Mouse (Mus musculus) MEL (cell line): Measurements from ENCODE around the gene Rhot1. TPM values are rescaled to one million over a fixed set of nuclear protein-coding genes. Genes with fewer than 3 reads are reported as not detected.

Experiments used
- DNase-seq: peaks from one replicate; pipeline ENCODE4 v3.0.0; 2011; ENCODE audit warnings: low read depth, low spot score
- H3K27ac ChIP-seq: 2 replicates; pipeline ENCODE4 v1.5.1; 2012; ENCODE audit warnings: low read depth, mild to moderate bottlenecking, control low read depth, low read length, moderate library complexity; ENCODE audit not compliant: control insufficient read depth
- H3K27me3 ChIP-seq, 2 experiments: fragments of 150-350 bp in 1 of 2; sonication (generic) in 1 of 2; 2 replicates each; pipeline ENCODE4 v1.6.1; 2012; ENCODE audit warnings: low read length in 2 of 2, mild to moderate bottlenecking in 2 of 2, improper control_type of control experiment in 1 of 2, moderate library complexity in 1 of 2; ENCODE audit not compliant: insufficient read depth in 2 of 2, control insufficient read depth in 1 of 2
- H3K36me3 ChIP-seq, 2 experiments: 2 replicates each; pipeline ENCODE4 v1.6.1; 2012 to 2014; ENCODE audit warnings: low read length in 2 of 2, improper control_type of control experiment in 1 of 2, inconsistent platforms in 1 of 2, mild to moderate bottlenecking in 1 of 2; ENCODE audit not compliant: insufficient read depth in 2 of 2, control insufficient read depth in 1 of 2
- H3K4me1 ChIP-seq, 2 experiments: fragments of 150-350 bp in 1 of 2; sonication (generic) in 1 of 2; 2 replicates each; pipeline ENCODE4 v1.6.1; 2012; ENCODE audit warnings: low read length in 2 of 2, improper control_type of control experiment in 1 of 2, mild to moderate bottlenecking in 1 of 2; ENCODE audit not compliant: insufficient read depth in 2 of 2, control insufficient read depth in 1 of 2
- H3K4me3 ChIP-seq, 2 experiments: fragments of 150-350 bp in 1 of 2; sonication (generic) in 1 of 2; 2 replicates each; pipeline ENCODE4 v1.5.1; 2012; ENCODE audit warnings: low read depth in 2 of 2, low read length in 2 of 2, mild to moderate bottlenecking in 2 of 2, moderate library complexity in 2 of 2, control low read depth in 1 of 2, improper control_type of control experiment in 1 of 2; ENCODE audit not compliant: control insufficient read depth in 1 of 2, insufficient read depth in 1 of 2
- H3K79me2 ChIP-seq: 2 replicates; pipeline ENCODE4 v1.6.1; 2012; ENCODE audit warnings: mild to moderate bottlenecking, low read length, moderate library complexity; ENCODE audit not compliant: control insufficient read depth, poor library complexity, insufficient read depth
- H3K9ac ChIP-seq: 2 replicates; pipeline ENCODE4 v1.6.1; 2012; ENCODE audit warnings: low read depth, mild to moderate bottlenecking, control low read depth, low read length, moderate library complexity; ENCODE audit not compliant: control insufficient read depth, poor library complexity, severe bottlenecking
- H3K9me3 ChIP-seq: fragments of 150-350 bp; sonication (generic); replicated peaks from 2 replicates; pipeline ENCODE4 v1.6.1; 2012; ENCODE audit warnings: mild to moderate bottlenecking, low read length, improper control_type of control experiment, moderate library complexity; ENCODE audit not compliant: insufficient read depth
- BHLHE40 ChIP-seq: IDR thresholded peaks from 2 replicates; pipeline ENCODE4 v1.6.1; 2012; ENCODE audit warnings: low read depth, mild to moderate bottlenecking, inconsistent platforms, low read length, improper control_type of control experiment, borderline replicate concordance
- CHD1 ChIP-seq: IDR thresholded peaks from 2 replicates; pipeline ENCODE4 v1.6.1; 2012; ENCODE audit warnings: low read depth, mild to moderate bottlenecking, inconsistent platforms, low read length, improper control_type of control experiment
- CTCF ChIP-seq, 3 experiments: IDR thresholded peaks in 2 of 3; conservative IDR thresholded peaks in 1 of 3; 2 replicates each; pipeline ENCODE4 v1.5.1; 2011 to 2012; ENCODE audit warnings: low read length in 3 of 3, low read depth in 2 of 3, mild to moderate bottlenecking in 2 of 3, improper control_type of control experiment in 1 of 3, inconsistent platforms in 1 of 3, mixed read lengths in 1 of 3, moderate library complexity in 1 of 3; ENCODE audit not compliant: control insufficient read depth in 1 of 3, insufficient read depth in 1 of 3, poor library complexity in 1 of 3, severe bottlenecking in 1 of 3
- E2F4 ChIP-seq: IDR thresholded peaks from 2 replicates; pipeline ENCODE4 v1.6.1; 2011; ENCODE audit warnings: low read depth, low read length, improper control_type of control experiment, borderline replicate concordance
- ELF1 ChIP-seq: IDR thresholded peaks from 2 replicates; pipeline ENCODE4 v1.6.1; 2014; ENCODE audit warnings: low read depth, mild to moderate bottlenecking, inconsistent platforms, low read length, improper control_type of control experiment, moderate library complexity
- GABPA ChIP-seq: IDR thresholded peaks from 2 replicates; pipeline ENCODE4 v1.6.1; 2012; ENCODE audit warnings: low read depth, mild to moderate bottlenecking, inconsistent platforms, low read length, improper control_type of control experiment, moderate library complexity
- HCFC1 ChIP-seq: IDR thresholded peaks from 2 replicates; pipeline ENCODE4 v1.6.1; 2012; ENCODE audit warnings: low read depth, mild to moderate bottlenecking, inconsistent platforms, low read length, improper control_type of control experiment, moderate library complexity
- JUND ChIP-seq: IDR thresholded peaks from 2 replicates; pipeline ENCODE4 v1.6.1; 2011; ENCODE audit warnings: low read depth, mild to moderate bottlenecking, improper control_type of control experiment, low read length
- KAT2A ChIP-seq: conservative IDR thresholded peaks from 2 replicates; pipeline ENCODE4 v1.6.1; 2012; ENCODE audit warnings: low read depth, low read length, improper control_type of control experiment, inconsistent platforms
- MAFK ChIP-seq: IDR thresholded peaks from 2 replicates; pipeline ENCODE4 v1.6.1; 2011; ENCODE audit warnings: low read depth, mild to moderate bottlenecking, low read length, improper control_type of control experiment, borderline replicate concordance
- MAX ChIP-seq: IDR thresholded peaks from 2 replicates; pipeline ENCODE4 v1.6.1; 2011; ENCODE audit warnings: low read length, improper control_type of control experiment
- MAZ ChIP-seq: IDR thresholded peaks from 2 replicates; pipeline ENCODE4 v1.6.1; 2012; ENCODE audit warnings: low read depth, mild to moderate bottlenecking, inconsistent platforms, low read length, improper control_type of control experiment
- MEF2A ChIP-seq: IDR thresholded peaks from 2 replicates; pipeline ENCODE4 v1.6.1; 2014; ENCODE audit warnings: low read depth, mild to moderate bottlenecking, inconsistent platforms, low read length, improper control_type of control experiment; ENCODE audit not compliant: poor library complexity, insufficient replicate concordance, severe bottlenecking; ENCODE audit errors: extremely low read depth
- MXI1 ChIP-seq: IDR thresholded peaks from 2 replicates; pipeline ENCODE4 v1.6.1; 2011; ENCODE audit warnings: mild to moderate bottlenecking, low read depth, low read length, improper control_type of control experiment
- MYC ChIP-seq: IDR thresholded peaks from 2 replicates; pipeline ENCODE4 v1.6.1; 2011; ENCODE audit warnings: low read depth, mild to moderate bottlenecking, low read length, improper control_type of control experiment, moderate library complexity
- POLR2A ChIP-seq, 2 experiments: IDR thresholded peaks; 2 replicates each; pipeline ENCODE4 v1.6.1; 2011 to 2012; ENCODE audit warnings: low read length in 2 of 2, mild to moderate bottlenecking in 2 of 2, control low read depth in 1 of 2, improper control_type of control experiment in 1 of 2, low read depth in 1 of 2, moderate library complexity in 1 of 2; ENCODE audit not compliant: control insufficient read depth in 1 of 2, insufficient read depth in 1 of 2, poor library complexity in 1 of 2
- POLR2AphosphoS2 ChIP-seq: IDR thresholded peaks from 2 replicates; pipeline ENCODE4 v1.6.1; 2011; ENCODE audit warnings: low read length, improper control_type of control experiment
- POLR2AphosphoS5 ChIP-seq: IDR thresholded peaks from 2 replicates; pipeline ENCODE4 v1.6.1; 2012; ENCODE audit warnings: low read depth, borderline replicate concordance, mild to moderate bottlenecking, inconsistent platforms, low read length, moderate library complexity, mixed read lengths
- RAD21 ChIP-seq: IDR thresholded peaks from 2 replicates; pipeline ENCODE4 v1.6.1; 2011; ENCODE audit warnings: mild to moderate bottlenecking, low read depth, low read length, improper control_type of control experiment
- RCOR1 ChIP-seq: IDR thresholded peaks from 2 replicates; pipeline ENCODE4 v1.6.1; 2012; ENCODE audit warnings: low read depth, mild to moderate bottlenecking, inconsistent platforms, low read length, improper control_type of control experiment
- SIN3A ChIP-seq: IDR thresholded peaks from 2 replicates; pipeline ENCODE4 v1.6.1; 2012; ENCODE audit warnings: low read length, improper control_type of control experiment, inconsistent platforms
- SMC3 ChIP-seq: IDR thresholded peaks from 2 replicates; pipeline ENCODE4 v1.6.1; 2011; ENCODE audit warnings: low read depth, low read length, improper control_type of control experiment
- TAL1 ChIP-seq: IDR thresholded peaks from 2 replicates; pipeline ENCODE4 v1.6.1; 2012; ENCODE audit warnings: mild to moderate bottlenecking, inconsistent platforms, low read length, moderate library complexity, mixed read lengths
- TBP ChIP-seq: IDR thresholded peaks from 2 replicates; pipeline ENCODE4 v1.8.0; 2011; ENCODE audit warnings: low read depth, low read length, improper control_type of control experiment
- USF1 ChIP-seq: IDR thresholded peaks from 2 replicates; pipeline ENCODE4 v1.6.1; 2014; ENCODE audit warnings: low read depth, mild to moderate bottlenecking, inconsistent platforms, low read length, improper control_type of control experiment, moderate library complexity
- USF2 ChIP-seq, 2 experiments: IDR thresholded peaks; 2 replicates each; pipeline ENCODE4 v1.6.1; 2011 to 2012; ENCODE audit warnings: improper control_type of control experiment in 2 of 2, low read length in 2 of 2, borderline replicate concordance in 1 of 2, inconsistent platforms in 1 of 2, low read depth in 1 of 2, mild to moderate bottlenecking in 1 of 2; ENCODE audit not compliant: insufficient read depth in 1 of 2
- ZC3H11A ChIP-seq: IDR thresholded peaks from 2 replicates; pipeline ENCODE4 v1.6.1; 2012; ENCODE audit warnings: low read depth, mild to moderate bottlenecking, inconsistent platforms, low read length, improper control_type of control experiment
- ZKSCAN1 ChIP-seq: IDR thresholded peaks from 2 replicates; pipeline ENCODE4 v1.6.1; 2012; ENCODE audit warnings: low read depth, mild to moderate bottlenecking, inconsistent platforms, low read length, improper control_type of control experiment, moderate library complexity
- ZNF384 ChIP-seq: IDR thresholded peaks from 2 replicates; pipeline ENCODE4 v1.6.1; 2012; ENCODE audit warnings: low read depth, mild to moderate bottlenecking, inconsistent platforms, low read length, improper control_type of control experiment
- polyA plus RNA-seq, 2 experiments: library from polyadenylated mRNA; stranded (reverse) in 1 of 2; unstranded in 1 of 2; fragments of >175 nt in 1 of 2; fragments of >200 nt in 1 of 2; gene quantifications; 2 replicates each; pipeline versions ENCODE4 v1.2.1 to v1.2.4; 2012; ENCODE audit warnings: low replicate concordance in 2 of 2, low read depth in 1 of 2; ENCODE audit not compliant: insufficient read length in 2 of 2, insufficient read depth in 1 of 2, missing spikeins in 1 of 2
- total RNA-seq: library from RNA; depleted of rRNA; stranded (reverse); fragments of 300-350 nt; gene quantifications from 2 replicates; pipeline ENCODE4 v1.2.3, GENCODE M21; 2012

Rhot1 gene
- total and polyA plus RNA-seq, 3 experiments, result 43.7 to 919 (median 44.3) TPM

GRCm38 (mm10) chr11:80199773-80200172 is 9.0 kb upstream of the Rhot1 start:
- Histone ChIP-seq H3K27me3 (no peaks in the 10 kb centered on the region), H3K9ac (no peak overlapping the region), H3K79me2 (no peaks in the 10 kb centered on the region), H3K4me1 (no peaks in the 10 kb centered on the region), H3K27ac (no peak overlapping the region), H3K4me3 (no peak overlapping the region), H3K9me3 (no peaks in the 10 kb centered on the region), H3K36me3 (no peaks in the 10 kb centered on the region)
- TF ChIP-seq HCFC1, result no peak
- TF ChIP-seq CHD1, result no peak
- no peak for TF ChIP-seq MAFK
- TF ChIP-seq MEF2A, result no peak
- TF ChIP-seq POLR2A (IDR thresholded peaks at IDR 0.05; ENCODE audit: control insufficient read depth in 1 of 2, insufficient read depth in 1 of 2, low read depth in 1 of 2, low read length in 2 of 2, poor library complexity in 1 of 2), result no peak
- TF ChIP-seq ZC3H11A, result peak; percentile 16; the same call in 1 of the 2 replicates
- TF ChIP-seq ZNF384, result peak; percentile 88
- TF ChIP-seq ELF1, result no peak
- TF ChIP-seq MXI1, result no peak
- peak; percentile 37 to 61 (median 41); a peak in 5 of 6 replicates for TF ChIP-seq CTCF (IDR thresholded peaks at IDR 0.05 in 2 of 3, conservative IDR thresholded peaks at IDR 0.05 in 1 of 3; ENCODE audit: control insufficient read depth in 1 of 3, insufficient read depth in 1 of 3, low read depth in 2 of 3, low read length in 3 of 3, poor library complexity in 1 of 3, severe bottlenecking in 1 of 3)
- no peak for TF ChIP-seq TAL1
- peak; percentile 33 for TF ChIP-seq SMC3
- TF ChIP-seq MYC, result peak; percentile 85
- TF ChIP-seq RAD21, result peak; percentile 45
- TF ChIP-seq SIN3A, result no peak
- peak; percentile 54 for DNase-seq

DNA sequence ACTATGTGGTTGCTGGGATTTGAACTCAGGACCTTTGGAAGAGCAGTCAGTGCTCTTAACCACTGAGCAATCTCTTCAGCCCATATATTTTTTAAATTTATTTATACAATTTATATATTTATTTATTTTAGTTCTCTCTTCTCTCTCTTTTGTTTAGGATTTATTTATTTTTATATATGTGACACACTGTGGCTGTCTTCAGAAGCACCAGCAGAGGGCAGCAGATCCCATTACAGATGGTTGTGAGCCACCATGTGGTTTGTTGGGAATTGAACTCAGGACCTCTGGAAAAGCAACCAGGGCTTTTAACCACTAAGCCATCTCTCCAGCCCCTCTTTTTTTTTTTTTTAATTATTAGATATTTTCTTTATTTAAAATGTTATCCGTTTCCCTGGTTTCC is 8.5 kb upstream of the Rhot1 start:
- H3K9me3 ChIP-seq, result no peaks in the 10 kb centered on the region
- no peaks in the 10 kb centered on the region for H3K79me2 ChIP-seq
- TF ChIP-seq JUND, result no peak
- no peak; the same call in 1 of the 2 replicates for TF ChIP-seq ZNF384
- peak; percentile 46 for TF ChIP-seq RAD21
- no peak; the same call in 1 of the 2 replicates for TF ChIP-seq MAX
- peak; percentile 90 for TF ChIP-seq MYC
- TF ChIP-seq MAZ, result no peak
- no peak for TF ChIP-seq MEF2A
- no peak for TF ChIP-seq POLR2AphosphoS2
- TF ChIP-seq POLR2AphosphoS5, result no peak
- peak; percentile 41; the same call in 1 of the 2 replicates for TF ChIP-seq SIN3A
- peak; percentile 66 for TF ChIP-seq SMC3
- TF ChIP-seq ZC3H11A, result peak; percentile 56
- no peak for TF ChIP-seq MXI1
- no peak for TF ChIP-seq RCOR1
- TF ChIP-seq ELF1, result 0 out of 2 replicates have a peak, but pooled peaks have one; percentile 21
- no peak for TF ChIP-seq TBP
- TF ChIP-seq USF1, result 0 out of 2 replicates have a peak, but pooled peaks have one; percentile 34
- TF ChIP-seq BHLHE40, result no peak
- TF ChIP-seq E2F4, result no peak
- TF ChIP-seq CTCF (IDR thresholded peaks at IDR 0.05 in 2 of 3, conservative IDR thresholded peaks at IDR 0.05 in 1 of 3; ENCODE audit: control insufficient read depth in 1 of 3, insufficient read depth in 1 of 3, low read depth in 2 of 3, low read length in 3 of 3, poor library complexity in 1 of 3, severe bottlenecking in 1 of 3), result peak; percentile 50 to 85 (median 81)
- TF ChIP-seq GABPA, result no peak
- no peak for TF ChIP-seq USF2 (IDR thresholded peaks at IDR 0.05; ENCODE audit: borderline replicate concordance in 1 of 2, insufficient read depth in 1 of 2, low read depth in 1 of 2, low read length in 2 of 2)
- TF ChIP-seq CHD1, result no peak
- no peak for TF ChIP-seq POLR2A (IDR thresholded peaks at IDR 0.05; ENCODE audit: control insufficient read depth in 1 of 2, insufficient read depth in 1 of 2, low read depth in 1 of 2, low read length in 2 of 2, poor library complexity in 1 of 2)
- TF ChIP-seq ZKSCAN1, result no peak
- TF ChIP-seq KAT2A, result no peak
- no peak overlapping the region for H3K9ac ChIP-seq
- H3K4me1 ChIP-seq, result no peaks in the 10 kb centered on the region
- peak; percentile 81 for DNase-seq
- H3K4me3 ChIP-seq, result no peak overlapping the region
- no peaks in the 10 kb centered on the region for H3K36me3 ChIP-seq
- H3K27ac ChIP-seq, result no peak overlapping the region
- H3K27me3 ChIP-seq, result no peaks in the 10 kb centered on the region
